Mouse (Mus musculus) stomach, postnatal 0 days (tissue): Measurements from ENCODE around the gene Sync. TPM values are rescaled to one million over a fixed set of nuclear protein-coding genes. Genes with fewer than 3 reads are reported as not detected.

ENCODE experiments used
- ATAC-seq: fragments of 200-750 bp; cut with Nextera tagmentation; 2 replicates; pipeline ENCODE4 v1.8.0; 2017; ENCODE audit not compliant: low FRiP score, low TSS enrichment
- DNase-seq: peaks from one replicate; pipeline ENCODE4 v3.0.0-alpha.2; 2016; ENCODE audit warnings: low spot score
- H3K27ac ChIP-seq: fragments of 300-500 bp; sonication (generic); replicated peaks from 2 replicates; pipeline ENCODE4 v1.5.1; 2014; ENCODE audit warnings: mild to moderate bottlenecking, control low read depth
- H3K27me3 ChIP-seq: fragments of 300-500 bp; sonication (generic); 2 replicates; pipeline ENCODE4 v1.6.1; 2014; ENCODE audit warnings: low read length; ENCODE audit not compliant: control insufficient read depth, insufficient read depth
- H3K36me3 ChIP-seq: fragments of 300-500 bp; sonication (generic); 2 replicates; pipeline ENCODE4 v1.6.1; 2014; ENCODE audit warnings: low read length, mixed read lengths; ENCODE audit not compliant: control insufficient read depth, insufficient read depth
- H3K4me1 ChIP-seq: fragments of 300-500 bp; sonication (generic); replicated peaks from 2 replicates; pipeline ENCODE4 v1.6.1; 2014; ENCODE audit warnings: antibody characterized with exemption; ENCODE audit not compliant: control insufficient read depth, insufficient read depth
- H3K4me2 ChIP-seq: fragments of 300-500 bp; sonication (generic); replicated peaks from 2 replicates; pipeline ENCODE4 v1.6.1; 2014; ENCODE audit warnings: low read depth, mild to moderate bottlenecking, control low read depth, moderate library complexity
- H3K4me3 ChIP-seq: fragments of 300-500 bp; sonication (generic); 2 replicates; pipeline ENCODE4 v1.5.1; 2014; ENCODE audit warnings: low read depth, low read length, control low read depth
- H3K9ac ChIP-seq: fragments of 300-500 bp; sonication (generic); 2 replicates; pipeline ENCODE4 v1.6.1; 2014; ENCODE audit warnings: mild to moderate bottlenecking, low read length, control low read depth, mixed read lengths
- H3K9me3 ChIP-seq: fragments of 300-500 bp; sonication (generic); 2 replicates; pipeline ENCODE4 v1.6.1; 2016; ENCODE audit warnings: low read length; ENCODE audit not compliant: control insufficient read depth
- CTCF ChIP-seq: IDR thresholded peaks from 2 replicates; pipeline ENCODE4 v1.5.1; 2016; ENCODE audit warnings: antibody characterized with exemption, low read depth, mild to moderate bottlenecking, moderate library complexity
- EP300 ChIP-seq: optimal IDR thresholded peaks from 2 replicates; pipeline ENCODE3; 2016; ENCODE audit warnings: antibody characterized with exemption
- WGBS: fragments of 180-500 bp; shearing (Covaris S2); extraction: QIAGEN DNeasy Blood & Tissue Kit; methylation state at CpG from one replicate; pipeline ENCODE4 v1.1.7; 2014; 5-methylcytosine and 5-hydroxymethylcytosine counted together
- polyA plus RNA-seq: library from polyadenylated mRNA; unstranded; fragments of >200 nt; fragmentation: Nextera tagmentation; extraction: Ambion mirVana; gene quantifications from 2 replicates; pipeline ENCODE4 v1.2.1, GENCODE M21; 2015

Sync gene
- polyA plus RNA-seq, 1 experiment from 2014 or later, result 3.2 TPM

GRCm38 (mm10) chr4:129266191-129266590 is 21.2 kb upstream of the Sync start:
- DNase-seq, result peak; percentile 63
- peak; percentile 50 for ATAC-seq
- no peaks in the 10 kb centered on the region for H3K36me3 ChIP-seq
- H3K4me1 ChIP-seq, result 0 out of 2 replicates have a peak, but pooled peaks cover 3% of the 10 kb centered on the region
- no peak overlapping the region for H3K4me2 ChIP-seq
- 70% methylated on average over 4 of the region's 4 CpGs for WGBS
- no peak overlapping the region for H3K9ac ChIP-seq
- no peak overlapping the region for H3K4me3 ChIP-seq
- H3K9me3 ChIP-seq, result no peaks in the 10 kb centered on the region
- H3K27ac ChIP-seq, result 0 out of 2 replicates have a peak overlapping the region, but pooled peaks have one; percentile 24
- H3K27me3 ChIP-seq, result no peaks in the 10 kb centered on the region
- no peak for TF ChIP-seq CTCF

- ATAC-seq (no peak), DNase-seq (no peak)
- Histone ChIP-seq H3K4me1 (0 out of 2 replicates have a peak, but pooled peaks cover 3% of the 10 kb centered on the region), H3K36me3 (no peaks in the 10 kb centered on the region), H3K27ac (no peak overlapping the region), H3K4me3 (no peak overlapping the region), H3K4me2 (no peak overlapping the region), H3K9me3 (no peaks in the 10 kb centered on the region), H3K9ac (no peak overlapping the region), H3K27me3 (no peaks in the 10 kb centered on the region)
- 78% methylated on average over 5 of the region's 5 CpGs for WGBS
- TF ChIP-seq EP300, result no peak
- no peak for TF ChIP-seq CTCF
Measured at GRCm38 (mm10) chr4:129266821-129267220, 20.6 kb upstream of the Sync start.

GRCm38 (mm10) chr4:129268698-129269097 is 18.7 kb upstream of the Sync start:
- Histone ChIP-seq H3K4me3 (no peak overlapping the region), H3K4me2 (no peak overlapping the region), H3K9ac (no peak overlapping the region), H3K9me3 (no peaks in the 10 kb centered on the region), H3K36me3 (no peaks in the 10 kb centered on the region), H3K4me1 (0 out of 2 replicates have a peak, but pooled peaks cover 1% of the 10 kb centered on the region), H3K27me3 (no peaks in the 10 kb centered on the region), H3K27ac (no peak overlapping the region)
- 18% methylated on average over 1 of the region's 1 CpGs for WGBS
- TF ChIP-seq EP300 (no peak), CTCF (no peak)
- ATAC-seq (no peak), DNase-seq (peak; percentile 38)

GRCm38 (mm10) chr4:129271991-129272755 is 15.2 kb upstream of the Sync start:
- DNase-seq, result peak; percentile 94
- TF ChIP-seq CTCF (no peak), EP300 (no peak)
- Histone ChIP-seq H3K27ac (peak overlapping the region; percentile 83), H3K4me3 (peak overlapping the region; percentile 13; the same call in 1 of the 2 replicates), H3K36me3 (no peaks in the 10 kb centered on the region), H3K4me1 (no peaks in the 10 kb centered on the region), H3K9me3 (no peaks in the 10 kb centered on the region), H3K27me3 (no peaks in the 10 kb centered on the region), H3K9ac (peak overlapping the region; percentile 47; the same call in 1 of the 2 replicates), H3K4me2 (peak overlapping the region; percentile 25)
- ATAC-seq, result peak; percentile 94
- WGBS, result 17% methylated on average over 15 of the region's 15 CpGs

- peak overlapping the region; percentile 83 for H3K27ac ChIP-seq
- peak; percentile 69 for ATAC-seq
- peak; percentile 66 for TF ChIP-seq CTCF
- TF ChIP-seq EP300, result no peak
- 20% methylated on average over 5 of the region's 5 CpGs for WGBS
- H3K4me1 ChIP-seq, result no peaks in the 10 kb centered on the region
- DNase-seq, result peak; percentile 91
- H3K9ac ChIP-seq, result peak overlapping the region; percentile 47; the same call in 1 of the 2 replicates
- H3K36me3 ChIP-seq, result no peaks in the 10 kb centered on the region
- H3K4me2 ChIP-seq, result peak overlapping the region; percentile 20; the same call in 1 of the 2 replicates
- H3K9me3 ChIP-seq, result no peaks in the 10 kb centered on the region
- H3K4me3 ChIP-seq, result peak overlapping the region; percentile 13; the same call in 1 of the 2 replicates
- no peaks in the 10 kb centered on the region for H3K27me3 ChIP-seq
Measured at GRCm38 (mm10) chr4:129272756-129273046, 14.7 kb upstream of the Sync start.

GRCm38 (mm10) chr4:129276453-129276865 is 11.0 kb upstream of the Sync start:
- Histone ChIP-seq H3K4me2 (no peak overlapping the region), H3K36me3 (no peaks in the 10 kb centered on the region), H3K27ac (no peak overlapping the region), H3K4me3 (no peak overlapping the region), H3K27me3 (no peaks in the 10 kb centered on the region), H3K4me1 (no peaks in the 10 kb centered on the region), H3K9me3 (no peaks in the 10 kb centered on the region), H3K9ac (no peak overlapping the region)
- no peak for TF ChIP-seq EP300
- peak; percentile 100 for TF ChIP-seq CTCF
- peak; percentile 58 for ATAC-seq
- DNase-seq, result peak; percentile 97
- WGBS, result under 1% methylated on average over 18 of the region's 18 CpGs
